Mouse (Mus musculus): ENCODE data around the gene Hoxc5. TPM values are rescaled to one million over a fixed set of nuclear protein-coding genes. Genes with fewer than 3 reads are reported as not detected.

The Hoxc5 gene
- total RNA-seq, 2 experiments from 2014 or later, result 1.9 to 2.3 TPM

DNA sequence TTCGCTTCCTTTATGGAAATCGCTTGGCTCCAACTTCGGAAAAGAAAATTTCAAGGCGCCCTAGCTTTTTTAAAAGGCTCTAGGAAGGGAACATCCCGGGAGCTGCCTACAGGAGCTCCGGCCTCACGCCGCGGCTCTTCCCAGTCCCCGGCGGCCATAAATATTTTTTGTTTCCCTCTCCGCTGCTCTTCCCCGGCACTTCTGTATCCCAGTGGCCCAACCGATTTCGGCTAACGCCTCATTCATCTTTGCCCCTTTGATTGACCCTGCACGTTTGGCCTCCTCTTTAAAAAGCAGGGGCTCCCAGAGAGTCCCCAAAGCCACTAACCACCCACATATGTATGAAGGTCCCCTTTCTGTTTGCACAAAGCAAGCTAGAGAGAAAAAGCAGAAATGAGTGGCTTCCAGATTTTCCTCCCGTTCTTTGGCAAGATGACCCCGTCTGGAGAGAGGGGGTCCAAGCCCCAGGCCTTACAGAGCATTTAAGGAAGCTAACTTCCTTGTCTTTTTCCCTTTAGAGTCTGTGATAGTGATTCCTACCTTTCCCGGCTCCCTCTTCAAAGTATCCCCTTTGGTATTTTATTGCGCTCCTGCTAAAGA is 92.2 kb downstream of the Hoxc5 start:
- no peak for DNase-seq
- intact Hi-C loops (cut with DNase I), result no loop called here

DNA sequence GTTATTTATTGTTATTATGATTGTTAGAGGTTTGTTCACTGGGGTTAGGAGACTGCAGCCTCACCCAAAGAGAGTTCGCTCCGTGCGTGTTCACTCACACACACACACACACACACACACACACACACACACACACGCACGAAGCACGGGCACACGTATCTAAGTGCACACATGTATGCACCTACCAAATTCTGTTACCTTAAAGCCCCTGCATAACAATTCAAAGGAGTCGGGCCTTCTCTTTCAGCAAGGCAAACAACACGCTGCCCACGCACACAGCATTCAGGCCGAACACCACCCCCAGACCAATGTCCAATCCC is 92.7 kb downstream of the Hoxc5 start:
- DNase-seq, result no peak
- intact Hi-C loops (cut with DNase I), result no loop called here

- intact Hi-C loops (cut with DNase I), result no loop called here
- peak in 1 of 2 experiments; percentile 16 for DNase-seq
These were observed 93.3 kb downstream of the Hoxc5 start for GRCm38 (mm10) chr15:103060341-103061130.

DNA sequence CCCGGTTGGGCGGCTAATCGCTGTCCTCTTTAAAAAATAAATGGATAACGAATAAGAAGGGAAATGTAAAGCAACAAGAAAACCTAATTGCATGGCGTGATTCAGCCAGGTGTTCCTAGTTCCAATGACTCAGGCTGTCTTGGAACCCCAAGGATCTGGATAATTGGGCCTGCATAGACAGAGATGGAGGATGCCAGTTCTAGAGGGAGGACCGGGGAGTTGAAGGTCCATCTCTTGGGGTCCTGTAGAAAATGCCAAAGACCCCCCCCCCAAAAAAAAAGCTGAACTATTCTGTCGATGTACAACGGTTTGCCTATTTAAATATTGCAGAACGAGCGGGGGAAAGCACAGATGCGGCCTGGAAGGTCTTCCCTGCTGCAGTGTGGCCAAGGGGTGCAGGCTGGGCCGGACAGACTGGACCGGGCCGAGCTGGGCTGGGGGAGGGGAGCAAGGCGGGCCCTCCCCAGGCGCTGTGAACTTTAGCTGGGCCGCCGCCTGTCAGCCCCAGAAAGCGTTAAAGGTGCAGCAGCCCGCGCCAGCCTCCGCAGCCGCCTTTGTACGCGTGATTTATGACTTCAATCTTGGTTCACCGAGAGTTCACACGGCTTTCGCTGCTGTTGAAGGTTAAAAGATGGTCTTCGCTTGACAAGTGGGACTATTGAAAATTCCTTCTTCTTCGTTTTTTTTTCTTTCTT is 94.0 kb downstream of the Hoxc5 start:
- intact Hi-C loops (cut with DNase I), result no loop called here
- DNase-seq, result no peak

GRCm38 (mm10) chr15:103061988-103062387 is 94.7 kb downstream of the Hoxc5 start:
- DNase-seq, result no peak
- intact Hi-C loops (cut with DNase I), result no loop called here

- DNase-seq, result no peak
- intact Hi-C loops (cut with DNase I), result loop anchor here (5.0 kb wide), 1 partner anchor 43 kb away; no protein-coding TSS in a partner anchor
These were observed 98.4 kb downstream of the Hoxc5 start for GRCm38 (mm10) chr15:103065642-103066041.

Small RNA genes lying within 50 kb of the gene (microRNA-seq; reads per million reads assigned to microRNA genes)
- gene Mir196a-2 (1,579 to 2,519 reads per million in 2 experiments), gene Mir615 (317 to 375 reads per million in 2 experiments)

Other genes with a start within 250 kb of the Hoxc5 start
- 10 to 100 TPM; 57.9 to 72.7 TPM for gene Calcoco1, start 245.3 kb upstream of the Hoxc5 start, total RNA-seq (2021)
- not detected for gene Hoxc13, start 46.3 kb upstream of the Hoxc5 start, total RNA-seq (2021)
- not detected for gene Hoxc12, start 30.7 kb upstream of the Hoxc5 start, total RNA-seq (2021)
- 1 to 10 TPM; 5.6 to 8.1 TPM for gene Hoxc11, start 13.0 kb upstream of the Hoxc5 start, total RNA-seq (2021)
- 10 to 100 TPM; 70.5 to 75.2 TPM for gene Hoxc10, start 647 bp upstream of the Hoxc5 start, total RNA-seq (2021)
- gene Hoxc9, start 9.0 kb downstream of the Hoxc5 start, total RNA-seq (2021), result 1 to 10 TPM; 5.0 to 5.5 TPM
- gene Hoxc8, start 23.2 kb downstream of the Hoxc5 start, total RNA-seq (2021), result 1 to 10 TPM; 1.5 to 2.0 TPM
- gene Hoxc6, start 30.8 kb downstream of the Hoxc5 start, total RNA-seq (2021), result 1 to 10 TPM; 6.8 to 7.0 TPM
- 1 to 10 TPM; 4.1 to 4.2 TPM for gene Hoxc4, start 51.5 kb downstream of the Hoxc5 start, total RNA-seq (2021)
- gene Smug1, start 199.6 kb downstream of the Hoxc5 start, total RNA-seq (2021), result 10 to 100 TPM in 1 of 2 experiments, 1 to 10 TPM in 1; 9.9 to 11.3 TPM